Mouse (Mus musculus) gastrocnemius, postnatal 36 days (tissue): Measurements from ENCODE around the gene Lmbrd2. TPM values are rescaled to one million over a fixed set of nuclear protein-coding genes. Genes with fewer than 3 reads are reported as not detected.

Source experiments
- total RNA-seq, 2 experiments: library from RNA; stranded (reverse); gene quantifications; 2 replicates each; pipeline ENCODE4 v1.2.3; 2021

Lmbrd2 gene
- total RNA-seq, 2 experiments from 2014 or later, result 13.8 TPM

Other genes with a start within 250 kb of the Lmbrd2 start
- under 1 TPM; 0.08 to 0.17 TPM for gene Ranbp3l, start 172.6 kb upstream of the Lmbrd2 start, total RNA-seq
- 10 to 100 TPM; 28.4 to 37.8 TPM for gene Nadk2, start 69.3 kb upstream of the Lmbrd2 start, total RNA-seq
- under 1 TPM; 0.77 to 0.99 TPM for gene Skp2, start 14.9 kb downstream of the Lmbrd2 start, total RNA-seq
- gene Ugt3a1, start 136.3 kb downstream of the Lmbrd2 start, total RNA-seq, result not detected
- gene Ugt3a2, start 195.0 kb downstream of the Lmbrd2 start, total RNA-seq, result not detected